Mouse (Mus musculus) forebrain, embryonic 10.5 days (tissue): ENCODE results near the gene Prpsap1. TPM values are rescaled to one million over a fixed set of nuclear protein-coding genes. Genes with fewer than 3 reads are reported as not detected.

ENCODE experiments used
- DNase-seq: peaks from one replicate; pipeline ENCODE4 v3.0.0-alpha.2; 2017; ENCODE audit warnings: low spot score; ENCODE audit errors: extremely low spot score
- H3K27ac ChIP-seq: fragments of 300-500 bp; sonication (generic); 2 replicates; pipeline ENCODE4 v1.5.1; 2016; ENCODE audit warnings: mild to moderate bottlenecking
- H3K27me3 ChIP-seq: fragments of 300-500 bp; sonication (generic); 2 replicates; pipeline ENCODE4 v1.6.1; 2016; ENCODE audit warnings: mild to moderate bottlenecking; ENCODE audit not compliant: poor library complexity, severe bottlenecking
- H3K36me3 ChIP-seq: fragments of 300-500 bp; sonication (generic); replicated peaks from 2 replicates; pipeline ENCODE4 v1.6.1; 2016; ENCODE audit warnings: mild to moderate bottlenecking, moderate library complexity
- H3K4me1 ChIP-seq: fragments of 300-500 bp; sonication (generic); 2 replicates; pipeline ENCODE4 v1.6.1; 2016
- H3K4me3 ChIP-seq: fragments of 300-500 bp; sonication (generic); 2 replicates; pipeline ENCODE4 v1.5.1; 2016; ENCODE audit warnings: mild to moderate bottlenecking, moderate library complexity
- H3K9me3 ChIP-seq: fragments of 300-500 bp; sonication (generic); 2 replicates; pipeline ENCODE4 v1.6.1; 2016; ENCODE audit warnings: mild to moderate bottlenecking, moderate library complexity
- WGBS: fragments of 180-500 bp; shearing (Covaris S2); methylation state at CpG from one replicate; pipeline ENCODE4 v1.1.7; 2016; 5-methylcytosine and 5-hydroxymethylcytosine counted together
- polyA plus RNA-seq: library from polyadenylated mRNA; unstranded; fragments of >200 nt; fragmentation: Nextera tagmentation; extraction: Ambion mirVana; gene quantifications from 2 replicates; pipeline ENCODE4 v1.2.1, GENCODE M21; 2016

Prpsap1 gene
- polyA plus RNA-seq, 1 experiment from 2014 or later: 200 TPM

GRCm38 (mm10) chr11:116491338-116491737 lies 2.7 kb downstream of the Prpsap1 start:
- 71% methylated on average over 6 of the region's 6 CpGs for WGBS
- H3K36me3 ChIP-seq: peaks cover 24% of the 10 kb centered on the region
- no peaks in the 10 kb centered on the region for H3K27me3 ChIP-seq
- H3K4me3 ChIP-seq: peak overlapping the region; percentile 93; the same call in 1 of the 2 replicates
- peaks cover 28% of the 10 kb centered on the region for H3K4me1 ChIP-seq
- H3K27ac ChIP-seq: no peak overlapping the region
- no peak for DNase-seq
- peaks cover 3% of the 10 kb centered on the region; the same call in 1 of the 2 replicates for H3K9me3 ChIP-seq

GRCm38 (mm10) chr11:116490232-116491107 lies 3.5 kb downstream of the Prpsap1 start:
- peak overlapping the region; percentile 93 for H3K4me3 ChIP-seq
- peaks cover 33% of the 10 kb centered on the region for H3K36me3 ChIP-seq
- peak; percentile 91 for DNase-seq
- peak overlapping the region; percentile 97 for H3K27ac ChIP-seq
- H3K9me3 ChIP-seq: peaks cover 3% of the 10 kb centered on the region; the same call in 1 of the 2 replicates
- under 1% methylated on average over 62 of the region's 62 CpGs for WGBS
- H3K4me1 ChIP-seq: peaks cover 28% of the 10 kb centered on the region
- no peaks in the 10 kb centered on the region for H3K27me3 ChIP-seq

DNA sequence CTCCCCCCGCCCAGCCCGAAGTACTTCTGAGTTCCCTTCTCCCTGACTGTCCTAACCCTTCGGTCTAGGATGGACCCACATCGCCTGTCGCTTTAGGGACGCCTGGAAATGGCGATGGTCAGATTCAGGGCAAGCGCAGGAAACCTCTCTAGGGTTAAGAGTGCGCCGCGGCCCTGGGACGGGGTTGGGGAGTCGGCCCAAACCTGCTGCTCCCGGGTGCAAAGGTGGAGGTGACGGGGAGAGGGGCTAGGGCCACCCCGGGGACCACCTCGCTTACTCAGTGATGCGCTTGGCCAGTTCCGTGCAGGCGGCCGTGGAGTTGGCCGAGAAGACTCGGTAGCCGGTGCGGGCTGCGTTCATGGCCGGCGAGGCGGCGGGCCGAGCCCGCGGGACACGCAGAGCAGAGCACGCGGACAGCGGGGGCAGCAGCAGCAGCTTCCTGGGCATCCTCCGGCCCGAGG lies 4.2 kb downstream of the Prpsap1 start:
- peaks cover 40% of the 10 kb centered on the region for H3K36me3 ChIP-seq
- peaks cover 3% of the 10 kb centered on the region; the same call in 1 of the 2 replicates for H3K9me3 ChIP-seq
- 0% methylated on average over 39 of the region's 39 CpGs for WGBS
- peak overlapping the region; percentile 93 for H3K4me3 ChIP-seq
- H3K27ac ChIP-seq: peak overlapping the region; percentile 97
- H3K27me3 ChIP-seq: no peaks in the 10 kb centered on the region
- peaks cover 28% of the 10 kb centered on the region for H3K4me1 ChIP-seq
- DNase-seq: peak; percentile 72

GRCm38 (mm10) chr11:116488693-116489375 lies 5.2 kb downstream of the Prpsap1 start:
- H3K36me3 ChIP-seq: peaks cover 50% of the 10 kb centered on the region
- 81% methylated on average over 14 of the region's 14 CpGs for WGBS
- no peak for DNase-seq
- peaks cover 3% of the 10 kb centered on the region; the same call in 1 of the 2 replicates for H3K9me3 ChIP-seq
- no peaks in the 10 kb centered on the region for H3K27me3 ChIP-seq
- H3K27ac ChIP-seq: peak overlapping the region; percentile 97; the same call in 1 of the 2 replicates
- H3K4me1 ChIP-seq: peaks cover 21% of the 10 kb centered on the region
- H3K4me3 ChIP-seq: peak overlapping the region; percentile 93

DNA sequence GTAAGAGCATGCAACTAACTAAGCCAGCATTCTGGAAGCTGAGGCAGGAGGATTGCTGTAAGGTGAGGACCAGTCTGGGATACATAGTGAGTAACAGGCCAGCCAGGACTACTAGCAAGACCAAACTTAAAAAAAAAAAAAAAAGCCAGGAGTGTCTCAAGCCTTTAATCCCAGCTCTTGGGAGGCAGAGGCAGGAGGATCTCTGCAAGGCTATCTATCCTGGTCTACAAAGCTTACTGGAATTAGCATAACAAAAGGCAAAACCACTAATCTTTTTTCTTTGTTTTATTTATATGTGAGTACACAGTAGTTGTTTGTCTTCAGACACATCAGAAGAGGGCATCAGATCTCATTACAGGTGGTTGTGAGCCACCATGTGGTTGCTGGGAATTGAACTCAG lies 5.8 kb downstream of the Prpsap1 start:
- peaks cover 56% of the 10 kb centered on the region for H3K36me3 ChIP-seq
- DNase-seq: no peak
- H3K4me1 ChIP-seq: peaks cover 21% of the 10 kb centered on the region
- H3K9me3 ChIP-seq: peaks cover 3% of the 10 kb centered on the region; the same call in 1 of the 2 replicates
- H3K4me3 ChIP-seq: 0 out of 2 replicates have a peak overlapping the region, but pooled peaks have one; percentile 93
- H3K27me3 ChIP-seq: no peaks in the 10 kb centered on the region
- no peak overlapping the region for H3K27ac ChIP-seq

- WGBS: 94% methylated on average over 8 of the region's 8 CpGs
- H3K4me1 ChIP-seq: peaks cover 15% of the 10 kb centered on the region
- H3K4me3 ChIP-seq: no peak overlapping the region
- no peaks in the 10 kb centered on the region for H3K27me3 ChIP-seq
- peaks cover 3% of the 10 kb centered on the region; the same call in 1 of the 2 replicates for H3K9me3 ChIP-seq
- H3K27ac ChIP-seq: no peak overlapping the region
- H3K36me3 ChIP-seq: peaks cover 95% of the 10 kb centered on the region
- no peak for DNase-seq
Measured at GRCm38 (mm10) chr11:116484261-116484660, 9.7 kb downstream of the Prpsap1 start.

DNA sequence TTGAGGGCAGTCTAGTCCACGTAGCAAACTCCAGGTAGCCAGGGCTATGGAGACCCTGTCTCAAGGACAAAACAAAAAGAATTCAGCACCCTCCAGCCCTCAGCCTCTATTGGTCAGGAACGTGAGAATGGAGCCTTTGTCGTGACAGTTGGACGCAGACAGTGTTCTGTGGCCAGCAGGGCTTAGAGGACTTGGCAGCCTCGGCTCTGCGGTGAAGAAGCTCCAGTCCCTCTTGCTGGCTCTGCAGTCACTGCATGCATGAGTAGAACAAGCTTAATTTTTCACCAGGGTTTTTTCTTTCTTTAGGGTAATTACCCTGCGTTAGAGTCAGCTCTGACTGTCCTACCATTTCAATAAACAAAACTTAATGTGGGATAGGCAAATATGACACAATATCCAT lies 12.2 kb downstream of the Prpsap1 start:
- WGBS: 89% methylated on average over 7 of the region's 7 CpGs
- H3K27me3 ChIP-seq: no peaks in the 10 kb centered on the region

GRCm38 (mm10) chr11:116480975-116481374 lies 13.0 kb downstream of the Prpsap1 start:
- no peak overlapping the region for H3K27ac ChIP-seq
- H3K4me1 ChIP-seq: 0 out of 2 replicates have a peak, but pooled peaks cover 9% of the 10 kb centered on the region
- H3K27me3 ChIP-seq: no peaks in the 10 kb centered on the region
- no peak for DNase-seq
- 95% methylated on average over 8 of the region's 8 CpGs for WGBS
- peaks cover 99% of the 10 kb centered on the region for H3K36me3 ChIP-seq
- H3K9me3 ChIP-seq: no peaks in the 10 kb centered on the region
- H3K4me3 ChIP-seq: no peak overlapping the region

More for the DNA sequence above, 12.2 kb downstream of the Prpsap1 start:
- Histone ChIP-seq H3K4me3 (no peak overlapping the region), H3K27ac (no peak overlapping the region), H3K9me3 (no peaks in the 10 kb centered on the region), H3K36me3 (peaks cover 99% of the 10 kb centered on the region), H3K4me1 (0 out of 2 replicates have a peak, but pooled peaks cover 9% of the 10 kb centered on the region)
- DNase-seq: no peak

DNA sequence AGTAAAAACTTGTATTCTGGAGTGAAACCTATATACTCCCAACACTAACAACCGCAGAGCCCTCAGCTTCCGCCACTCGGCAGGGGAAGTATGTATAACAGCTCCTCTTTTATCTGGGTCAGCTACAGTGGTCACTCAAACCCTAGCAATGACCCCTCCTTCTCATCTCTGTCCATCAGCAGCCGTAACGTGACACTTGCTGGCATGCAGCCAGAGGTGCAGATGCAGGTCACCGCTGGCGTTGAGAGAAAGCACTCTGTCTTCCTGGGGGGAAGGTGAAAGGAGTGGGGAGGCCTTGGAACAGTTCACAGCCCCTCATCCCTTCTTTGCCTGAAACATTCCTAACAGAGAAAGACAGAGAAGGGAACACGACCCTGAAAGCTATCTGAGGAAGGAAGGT lies 14.2 kb downstream of the Prpsap1 start:
- no peak overlapping the region for H3K4me3 ChIP-seq
- no peaks in the 10 kb centered on the region for H3K27me3 ChIP-seq
- H3K9me3 ChIP-seq: no peaks in the 10 kb centered on the region
- 0 out of 2 replicates have a peak, but pooled peaks cover 9% of the 10 kb centered on the region for H3K4me1 ChIP-seq
- H3K36me3 ChIP-seq: peaks cover 99% of the 10 kb centered on the region
- no peak for DNase-seq
- no peak overlapping the region for H3K27ac ChIP-seq
- WGBS: 74% methylated on average over 8 of the region's 8 CpGs

DNA sequence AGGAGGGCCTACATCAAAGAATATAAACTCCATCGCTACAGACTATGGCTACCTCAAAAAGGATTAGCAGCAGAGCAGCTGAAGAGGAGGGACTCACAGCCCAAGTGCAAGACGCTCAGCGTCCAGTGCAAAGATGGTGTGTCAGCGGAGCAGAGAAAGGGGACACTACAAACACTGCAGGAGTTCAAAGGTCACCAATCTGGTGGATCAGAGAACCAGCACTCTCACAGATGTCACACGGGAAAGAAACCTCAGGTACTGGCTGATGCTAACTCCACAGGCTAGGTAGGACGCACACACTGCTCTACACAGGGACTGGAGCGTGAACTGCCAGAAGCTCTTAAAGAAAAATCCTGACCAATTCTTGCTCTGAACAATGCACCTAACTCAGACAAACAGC lies 15.0 kb downstream of the Prpsap1 start:
- no peaks in the 10 kb centered on the region for H3K27me3 ChIP-seq
- H3K9me3 ChIP-seq: no peaks in the 10 kb centered on the region
- 0 out of 2 replicates have a peak, but pooled peaks cover 9% of the 10 kb centered on the region for H3K4me1 ChIP-seq
- WGBS: 79% methylated on average over 7 of the region's 7 CpGs
- no peak overlapping the region for H3K27ac ChIP-seq
- DNase-seq: no peak
- H3K36me3 ChIP-seq: peaks cover 99% of the 10 kb centered on the region
- no peak overlapping the region for H3K4me3 ChIP-seq

GRCm38 (mm10) chr11:116477160-116477759 lies 16.7 kb downstream of the Prpsap1 start:
- Histone ChIP-seq H3K4me1 (0 out of 2 replicates have a peak, but pooled peaks cover 9% of the 10 kb centered on the region), H3K27me3 (no peaks in the 10 kb centered on the region), H3K27ac (no peak overlapping the region), H3K9me3 (no peaks in the 10 kb centered on the region), H3K4me3 (no peak overlapping the region), H3K36me3 (peaks cover 99% of the 10 kb centered on the region)
- DNase-seq: no peak
- 81% methylated on average over 15 of the region's 15 CpGs for WGBS

- WGBS: 95% methylated on average over 6 of the region's 6 CpGs
- H3K9me3 ChIP-seq: no peaks in the 10 kb centered on the region
- DNase-seq: no peak
- no peak overlapping the region for H3K4me3 ChIP-seq
- H3K27me3 ChIP-seq: no peaks in the 10 kb centered on the region
- peaks cover 99% of the 10 kb centered on the region for H3K36me3 ChIP-seq
- 0 out of 2 replicates have a peak, but pooled peaks cover 9% of the 10 kb centered on the region for H3K4me1 ChIP-seq
- no peak overlapping the region for H3K27ac ChIP-seq
Measured at GRCm38 (mm10) chr11:116476696-116477095, 17.3 kb downstream of the Prpsap1 start.
